Mouse (Mus musculus) stomach, postnatal 0 days (tissue): Measurements from ENCODE around the gene Zrsr1.

Experiments used
- CTCF ChIP-seq: IDR thresholded peaks from 2 replicates; pipeline ENCODE4 v1.5.1; 2016; ENCODE audit warnings: antibody characterized with exemption, low read depth, mild to moderate bottlenecking, moderate library complexity
- EP300 ChIP-seq: optimal IDR thresholded peaks from 2 replicates; pipeline ENCODE3; 2016; ENCODE audit warnings: antibody characterized with exemption

- TF ChIP-seq CTCF (no peak), EP300 (no peak)
These were observed 18.0 kb downstream of the Zrsr1 start for GRCm38 (mm10) chr11:22989786-22990185.
